Mouse (Mus musculus): ENCODE data around the gene Lasp1. TPM values are rescaled to one million over a fixed set of nuclear protein-coding genes. Genes with fewer than 3 reads are reported as not detected.
"Not testable (repeated sequence)": the region's sequence is repeated elsewhere in the genome, so short reads cannot be mapped to it uniquely, and the experiment has no call there.

Lasp1 gene
- polyA plus RNA-seq, 1 experiment from 2014 or later: 114 TPM

DNA sequence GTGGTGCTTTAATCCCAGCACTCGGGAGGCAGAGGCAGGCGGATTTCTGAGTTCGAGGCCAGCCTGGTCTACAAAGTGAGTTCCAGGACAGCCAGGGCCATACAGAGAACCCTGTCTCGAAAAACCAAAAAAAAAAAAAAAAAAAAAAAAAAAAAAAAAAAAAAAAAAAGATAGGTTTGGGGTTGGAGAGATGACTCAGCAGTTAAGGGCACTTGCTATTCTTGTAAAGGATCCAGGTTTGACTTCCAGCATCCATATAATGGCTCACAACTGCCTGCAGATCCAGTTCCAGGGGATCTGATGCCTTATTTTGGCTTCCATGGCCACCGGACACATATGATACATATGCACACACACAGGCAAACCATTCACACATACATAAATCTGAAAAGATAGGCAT is 73.6 kb downstream of the Lasp1 start:
- not testable (repeated sequence) for H3K9me3 ChIP-seq; H3K27ac ChIP-seq (replicated peaks); H3K4me2 ChIP-seq; H3K4me3 ChIP-seq; H3K36me3 ChIP-seq; H3K27me3 ChIP-seq; H3K9ac ChIP-seq; H3K4me1 ChIP-seq (replicated peaks); ATAC-seq (ENCODE audit: low read depth)
- 85% methylated on average over 5 of the region's 5 CpGs for WGBS

DNA sequence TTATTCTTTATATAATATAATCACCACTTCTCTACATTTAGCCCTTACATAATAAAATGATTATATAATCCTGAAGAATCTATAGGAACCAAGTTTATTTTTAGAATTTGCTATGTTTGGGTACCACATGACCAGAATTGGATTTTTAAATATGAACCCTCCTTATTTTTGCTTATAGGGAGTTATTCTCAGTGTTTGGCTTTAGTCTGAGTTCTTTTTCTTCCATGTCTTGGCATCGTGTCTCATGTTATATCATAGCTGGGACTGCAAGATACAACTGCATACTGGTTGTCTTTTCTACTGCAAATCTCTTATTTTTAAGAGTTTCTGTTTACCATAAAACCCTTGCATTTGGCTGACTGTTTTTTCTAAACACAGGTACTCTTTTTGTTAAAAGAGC is 75.6 kb downstream of the Lasp1 start:
- Histone ChIP-seq H3K27ac (replicated peaks) (no peak overlapping the region), H3K4me2 (no peak overlapping the region), H3K9me3 (no peaks in the 10 kb centered on the region), H3K36me3 (no peaks in the 10 kb centered on the region), H3K9ac (no peak overlapping the region), H3K4me3 (no peak overlapping the region), H3K4me1 (replicated peaks) (no peaks in the 10 kb centered on the region), H3K27me3 (no peaks in the 10 kb centered on the region)
- no peak for ATAC-seq (ENCODE audit: low read depth)
- WGBS: 96% methylated on average over 1 of the region's 1 CpGs

DNA sequence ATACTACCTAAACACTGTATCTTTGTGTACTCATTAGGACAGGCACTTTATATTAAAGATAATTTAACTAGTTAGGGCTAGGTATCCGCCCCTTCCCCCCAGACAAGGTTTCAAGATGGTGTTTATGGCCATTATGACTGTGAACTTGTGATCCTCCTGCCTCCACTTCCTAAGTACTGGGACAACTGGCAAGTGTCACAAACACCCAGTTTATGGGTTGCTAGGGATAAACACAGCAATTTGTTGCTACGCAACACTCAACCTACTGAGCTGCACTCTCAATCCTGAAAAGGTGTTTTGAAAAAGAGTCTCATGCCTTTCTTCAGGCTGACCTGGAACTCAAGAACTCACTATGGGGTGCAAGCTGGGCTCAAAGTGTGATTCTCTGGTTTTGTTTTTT is 78.5 kb downstream of the Lasp1 start:
- Histone ChIP-seq H3K4me3 (no peak overlapping the region), H3K9me3 (no peaks in the 10 kb centered on the region), H3K9ac (no peak overlapping the region), H3K36me3 (no peaks in the 10 kb centered on the region), H3K27ac (replicated peaks) (no peak overlapping the region), H3K4me2 (no peak overlapping the region), H3K4me1 (replicated peaks) (no peaks in the 10 kb centered on the region), H3K27me3 (no peaks in the 10 kb centered on the region)
- 75% methylated on average over 2 of the region's 2 CpGs for WGBS
- no peak for ATAC-seq (ENCODE audit: low read depth)

DNA sequence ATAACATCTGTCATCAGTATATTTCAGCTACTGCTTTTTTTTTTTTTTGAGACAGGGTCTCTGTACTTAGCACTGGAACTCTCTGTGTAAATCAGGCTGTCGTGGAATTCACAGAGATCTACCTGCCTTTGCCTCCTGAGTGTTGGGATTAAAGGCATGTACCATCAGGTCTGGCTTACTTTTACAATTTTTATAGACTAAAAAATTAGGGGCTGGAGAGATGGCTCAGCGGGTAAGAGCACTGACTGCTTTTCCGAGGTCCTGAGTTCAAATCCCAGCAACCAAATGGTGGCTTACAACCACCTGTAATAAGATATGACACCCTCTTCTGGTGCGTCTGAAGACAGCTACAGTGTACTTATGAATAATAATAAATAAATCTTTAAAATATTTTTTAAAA is 81.6 kb downstream of the Lasp1 start:
- ATAC-seq (ENCODE audit: low read depth): no peak
- Histone ChIP-seq H3K4me1 (replicated peaks) (0 out of 2 replicates have a peak, but pooled peaks cover 5% of the 10 kb centered on the region), H3K9ac (no peak overlapping the region), H3K27ac (replicated peaks) (no peak overlapping the region), H3K36me3 (no peaks in the 10 kb centered on the region), H3K27me3 (no peaks in the 10 kb centered on the region), H3K4me3 (no peak overlapping the region), H3K4me2 (no peak overlapping the region), H3K9me3 (no peaks in the 10 kb centered on the region)
- 93% methylated on average over 4 of the region's 4 CpGs for WGBS

DNA sequence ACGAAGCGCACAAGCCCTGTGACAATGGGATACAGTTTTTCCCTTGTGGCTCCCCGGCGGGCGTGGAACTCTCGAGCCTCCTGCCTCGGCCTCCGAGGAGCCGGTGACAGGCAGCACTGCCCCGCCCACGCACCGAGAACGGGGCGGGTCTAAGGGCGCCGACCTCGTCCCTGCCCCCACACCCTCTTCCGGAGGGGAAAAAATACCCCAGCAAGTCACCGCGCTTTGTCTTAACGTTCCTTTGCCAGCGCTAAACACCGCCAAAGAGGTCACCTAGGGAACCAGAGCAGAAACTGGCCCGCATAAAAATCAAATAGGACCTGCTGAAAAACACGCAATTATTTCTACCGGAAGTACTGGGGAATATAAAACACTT is 84.7 kb downstream of the Lasp1 start:
- Histone ChIP-seq H3K4me1 (replicated peaks) (0 out of 2 replicates have a peak, but pooled peaks cover 5% of the 10 kb centered on the region), H3K27ac (replicated peaks) (peak overlapping the region; percentile 85), H3K9ac (peak overlapping the region; percentile 65), H3K9me3 (no peaks in the 10 kb centered on the region), H3K36me3 (no peaks in the 10 kb centered on the region), H3K4me2 (peak overlapping the region; percentile 62), H3K27me3 (no peaks in the 10 kb centered on the region), H3K4me3 (peak overlapping the region; percentile 59)
- 4% methylated on average over 26 of the region's 26 CpGs for WGBS
- ATAC-seq (ENCODE audit: low read depth): peak; percentile 59

DNA sequence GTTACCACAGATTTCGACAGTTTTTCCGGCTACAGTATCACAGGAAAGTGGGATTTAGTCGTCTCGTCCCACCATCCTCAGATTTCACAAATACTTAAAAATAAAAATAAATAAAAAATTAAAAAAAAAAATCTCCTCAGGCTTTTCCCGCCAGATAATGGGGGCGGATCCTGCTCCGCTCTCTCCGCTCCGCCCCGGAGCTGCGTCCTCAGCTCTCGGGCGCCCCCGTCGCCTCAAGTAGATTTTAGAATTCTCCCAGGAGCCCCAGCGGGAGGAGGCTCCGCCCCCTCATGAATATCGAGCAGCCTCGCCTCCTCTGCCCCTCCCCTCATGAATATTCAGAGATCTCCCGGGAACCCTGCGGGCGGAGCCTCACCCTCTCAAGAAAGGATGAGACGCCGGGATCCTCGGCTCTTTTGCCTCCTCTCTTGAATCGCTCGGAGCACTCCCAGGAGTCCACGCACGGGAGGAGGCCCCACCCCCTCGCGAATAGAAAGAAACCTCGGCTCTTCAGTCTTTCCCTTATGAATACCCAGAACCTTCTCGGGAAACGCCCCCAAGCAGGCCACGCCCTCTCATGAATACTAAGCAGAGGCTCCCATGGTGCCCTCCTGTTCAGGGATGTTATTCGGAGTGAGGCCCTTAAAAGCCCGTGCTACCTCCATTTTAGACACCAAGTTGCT is 85.3 kb downstream of the Lasp1 start, which contains the start of gene Fbxo47:
TSS of gene Fbxo47 (minus strand) at position 237 of the 683 bp plus-strand sequence.
- Histone ChIP-seq H3K27me3 (no peaks in the 10 kb centered on the region), H3K27ac (replicated peaks) (peak within 1 kb of the TSS; percentile 85), H3K9ac (peak within 1 kb of the TSS; percentile 65), H3K4me1 (replicated peaks) (0 out of 2 replicates have a peak, but pooled peaks cover 5% of the 10 kb centered on the region), H3K36me3 (no peaks in the 10 kb centered on the region), H3K4me3 (peak within 1 kb of the TSS; percentile 59), H3K4me2 (peak within 1 kb of the TSS; percentile 62), H3K9me3 (no peaks in the 10 kb centered on the region)
- ATAC-seq (ENCODE audit: low read depth): peak; percentile 97
- under 1% methylated on average over 37 of the region's 37 CpGs for WGBS

DNA sequence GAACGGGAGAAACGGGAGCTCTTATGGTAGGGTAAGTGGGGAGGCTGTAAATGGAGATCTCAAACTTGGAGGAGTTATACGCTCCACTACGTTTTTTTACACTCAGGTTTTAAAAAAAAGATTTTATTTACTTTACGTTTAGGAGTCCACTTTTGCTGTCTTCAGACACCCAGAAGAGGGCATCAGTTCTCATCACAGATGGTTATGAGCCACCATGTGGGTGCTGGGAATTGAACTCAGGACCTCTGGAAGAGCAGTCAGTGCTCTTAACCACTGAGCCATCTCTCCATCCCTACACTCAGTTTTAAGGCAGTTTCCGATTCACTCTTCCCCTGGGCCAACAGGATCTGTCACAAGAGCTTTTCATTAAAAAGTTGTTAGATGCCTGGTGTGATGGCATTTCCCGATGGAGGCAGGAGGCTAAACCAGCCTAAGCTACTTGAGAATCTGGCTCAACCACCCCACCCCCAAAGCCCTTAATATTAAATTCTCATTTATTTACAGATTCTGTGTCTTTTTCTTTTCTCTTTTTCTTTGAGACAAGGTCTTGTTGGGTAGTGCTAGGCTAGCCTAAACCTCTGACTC is 85.9 kb downstream of the Lasp1 start:
- Histone ChIP-seq H3K9ac (peak overlapping the region; percentile 59), H3K27ac (replicated peaks) (peak overlapping the region; percentile 85), H3K36me3 (no peaks in the 10 kb centered on the region), H3K9me3 (no peaks in the 10 kb centered on the region), H3K4me2 (peak overlapping the region; percentile 62), H3K27me3 (no peaks in the 10 kb centered on the region), H3K4me3 (peak overlapping the region; percentile 59), H3K4me1 (replicated peaks) (0 out of 2 replicates have a peak, but pooled peaks cover 5% of the 10 kb centered on the region)
- 31% methylated on average over 7 of the region's 7 CpGs for WGBS
- peak; percentile 30 for ATAC-seq (ENCODE audit: low read depth)

DNA sequence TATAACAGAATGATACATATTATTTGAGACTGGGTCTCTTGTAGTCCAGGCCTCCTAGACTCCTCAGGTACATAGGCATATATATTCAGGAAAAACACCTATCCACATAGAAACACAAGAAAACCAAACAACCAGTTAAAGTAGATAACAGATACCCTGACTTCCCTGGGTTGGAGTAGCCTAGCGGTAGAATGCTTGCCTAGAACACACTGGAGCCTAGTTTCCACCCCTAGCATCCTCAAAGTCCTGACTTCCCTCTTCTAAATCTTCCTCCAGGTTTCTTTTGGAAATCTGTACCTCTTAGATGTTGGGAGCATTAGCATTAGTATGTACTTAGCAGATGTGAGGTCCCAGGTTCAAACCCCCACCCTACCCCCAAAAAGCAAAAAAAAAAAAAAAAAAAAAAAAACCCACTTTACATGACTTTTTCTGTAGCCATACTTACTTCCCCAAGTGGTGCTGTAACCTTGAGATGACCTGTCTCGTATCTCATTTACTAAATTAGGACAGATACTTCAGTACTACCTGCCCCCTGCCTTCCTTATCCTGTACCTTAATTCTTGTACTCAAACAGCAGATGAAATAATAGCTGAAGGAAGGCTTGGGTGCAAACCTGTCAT is 86.6 kb downstream of the Lasp1 start:
- Histone ChIP-seq H3K9me3 (no peaks in the 10 kb centered on the region), H3K4me2 (no peak overlapping the region; the same call in 1 of the 2 replicates), H3K4me1 (replicated peaks) (0 out of 2 replicates have a peak, but pooled peaks cover 5% of the 10 kb centered on the region), H3K36me3 (no peaks in the 10 kb centered on the region), H3K27ac (replicated peaks) (no peak overlapping the region), H3K27me3 (no peaks in the 10 kb centered on the region), H3K9ac (no peak overlapping the region), H3K4me3 (no peak overlapping the region)
- ATAC-seq (ENCODE audit: low read depth): no peak
- WGBS: 98% methylated on average over 2 of the region's 2 CpGs

Other genes with a start within 250 kb of the Lasp1 start
- gene Srcin1, start 222.8 kb upstream of the Lasp1 start, polyA plus RNA-seq (2015; fragmentation: Nextera tagmentation; extraction: Ambion mirVana): 5.7 and 7.0 TPM in 2 replicates
- gene Epop, start 169.3 kb upstream of the Lasp1 start, polyA plus RNA-seq (2015; fragmentation: Nextera tagmentation; extraction: Ambion mirVana): 3.6 and 4.1 TPM in 2 replicates
- 3.2 and 3.4 TPM in 2 replicates for gene Mllt6, start 135.6 kb upstream of the Lasp1 start, polyA plus RNA-seq (2015; fragmentation: Nextera tagmentation; extraction: Ambion mirVana)
- gene Cisd3, start 113.2 kb upstream of the Lasp1 start, polyA plus RNA-seq (2015; fragmentation: Nextera tagmentation; extraction: Ambion mirVana): 32.9 and 40.5 TPM in 2 replicates
- 20.4 and 22.6 TPM in 2 replicates for gene Pcgf2, start 98.5 kb upstream of the Lasp1 start, polyA plus RNA-seq (2015; fragmentation: Nextera tagmentation; extraction: Ambion mirVana)
- 444 and 473 TPM in 2 replicates for gene Psmb3, start 95.6 kb upstream of the Lasp1 start, polyA plus RNA-seq (2015; fragmentation: Nextera tagmentation; extraction: Ambion mirVana)
- 3.7 and 4.4 TPM in 2 replicates for gene Pip4k2b, start 54.3 kb upstream of the Lasp1 start, polyA plus RNA-seq (2015; fragmentation: Nextera tagmentation; extraction: Ambion mirVana)
- 18.8 and 19.1 TPM in 2 replicates for gene Cwc25, start 32.4 kb upstream of the Lasp1 start, polyA plus RNA-seq (2015; fragmentation: Nextera tagmentation; extraction: Ambion mirVana)
- gene 1700001P01Rik, start 23.1 kb upstream of the Lasp1 start, polyA plus RNA-seq (2015; fragmentation: Nextera tagmentation; extraction: Ambion mirVana): 0.67 TPM in 1 of 2 replicates, not detected in the other
- gene Rpl23, start 16.6 kb upstream of the Lasp1 start, polyA plus RNA-seq (2015; fragmentation: Nextera tagmentation; extraction: Ambion mirVana): 351 and 415 TPM in 2 replicates
- gene B230217C12Rik, start 41.8 kb downstream of the Lasp1 start, polyA plus RNA-seq (2015; fragmentation: Nextera tagmentation; extraction: Ambion mirVana): 31.0 and 32.3 TPM in 2 replicates
- 0.52 and 0.53 TPM in 2 replicates for gene Fbxo47, start 85.2 kb downstream of the Lasp1 start, polyA plus RNA-seq (2015; fragmentation: Nextera tagmentation; extraction: Ambion mirVana)
- 0.71 and 0.74 TPM in 2 replicates for gene Plxdc1, start 187.4 kb downstream of the Lasp1 start, polyA plus RNA-seq (2015; fragmentation: Nextera tagmentation; extraction: Ambion mirVana)
- gene Arl5c, start 197.2 kb downstream of the Lasp1 start, polyA plus RNA-seq (2015; fragmentation: Nextera tagmentation; extraction: Ambion mirVana): 5.9 and 8.4 TPM in 2 replicates
- gene Cacnb1, start 224.0 kb downstream of the Lasp1 start, polyA plus RNA-seq (2015; fragmentation: Nextera tagmentation; extraction: Ambion mirVana): 50.0 and 52.1 TPM in 2 replicates
- gene Rpl19, start 227.7 kb downstream of the Lasp1 start, polyA plus RNA-seq (2015; fragmentation: Nextera tagmentation; extraction: Ambion mirVana): 660 and 722 TPM in 2 replicates

Data from neural tube, embryonic 13.5 days (tissue).